ENCODE assay signal across 7 mouse cellular contexts in the genomic region with DNA sequence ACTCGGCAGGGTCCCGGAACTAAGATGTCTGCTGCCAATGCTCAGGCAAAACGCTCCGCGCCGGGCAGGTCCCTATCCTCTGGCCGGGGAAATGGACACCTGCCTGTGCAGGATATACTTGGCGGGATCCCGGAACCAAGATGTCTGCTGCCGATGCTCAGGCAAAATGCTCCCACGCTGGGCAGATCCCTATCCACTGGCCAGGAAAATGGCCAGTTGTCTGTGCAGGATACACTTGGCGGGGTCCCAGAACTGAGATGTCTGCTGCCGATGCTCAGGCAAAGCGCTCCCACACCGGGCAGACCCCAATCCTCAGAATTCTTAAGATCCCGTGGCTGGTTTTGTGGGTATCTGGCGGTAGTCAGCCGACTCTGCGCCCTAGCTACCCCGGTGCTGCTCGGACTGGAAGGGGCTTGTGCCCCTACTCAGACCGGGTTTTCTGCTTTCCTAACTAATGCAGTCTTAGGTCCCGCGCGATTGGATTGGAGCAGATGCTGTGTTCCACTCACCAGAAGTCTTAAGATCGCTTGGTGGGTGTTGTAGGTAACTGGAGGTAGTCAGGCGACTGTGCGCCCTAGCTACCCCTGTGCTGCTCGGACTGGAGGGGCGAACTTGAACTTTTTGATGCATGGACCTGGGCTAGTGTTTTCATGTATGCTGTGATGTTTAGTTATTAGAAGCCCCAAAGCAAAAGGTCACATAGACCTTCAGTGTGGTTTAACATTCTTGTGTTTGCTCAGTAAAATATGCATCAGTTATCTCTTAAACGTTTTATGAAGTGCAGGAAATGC.
DNase-seq lines count a peak whose midpoint lies in the region; TF ChIP-seq lines count a peak whose summit lies in the region.
"Not testable (repeated sequence)": the region's sequence is repeated elsewhere in the genome, so short reads cannot be mapped to it uniquely, and the experiment has no call there.

No protein-coding gene starts in this region.

- not testable (repeated sequence) for H3K9me3 ChIP-seq in E14TG2a.4 (ENCODE audit: low read length)

- H3K4me3 ChIP-seq in E14TG2a.4 (replicated peaks; ENCODE audit: low read length), result peak overlapping the region; percentile 74

- DNase-seq in ES-CJ7 (ENCODE audit: low read depth, low spot score) (peak; percentile 60), R1 (ENCODE audit: low read depth, low spot score) (peak; percentile 61), ZHBTc4 (ENCODE audit: low read depth, low spot score) (peak; percentile 61)
- DNase-seq in cerebellum, adult 18-20 months, result peak; percentile 25 to 33
- peak; percentile 50 to 62 for DNase-seq in cerebellum, postnatal 10 days
- DNase-seq in cerebellum, postnatal 36 days, result peak; percentile 12 to 19

- not testable (repeated sequence) for H3K4me1 ChIP-seq in E14TG2a.4 (replicated peaks; ENCODE audit: low read depth, low read length)

- TF ChIP-seq CTCF in E14TG2a.4 (conservative IDR thresholded peaks at IDR 0.05; ENCODE audit: low read length), result not testable (repeated sequence)

- H3K36me3 ChIP-seq in E14TG2a.4 (ENCODE audit: insufficient read depth, low read length), result not testable (repeated sequence)

- not testable (repeated sequence) for H3K27me3 ChIP-seq in E14TG2a.4 (ENCODE audit: insufficient read depth, low read length)

Comparison
In these comparisons a context has a peak if more than half of its experiments do, and no peak if none do; other contexts are left out.
1. Peak in every context shown above with its lines: DNase-seq and H3K4me3 ChIP-seq.